Mouse (Mus musculus) stomach, embryonic 16.5 days (tissue): ENCODE data around the gene Podn. TPM values are rescaled to one million over a fixed set of nuclear protein-coding genes. Genes with fewer than 3 reads are reported as not detected.

ENCODE experiments used
- ATAC-seq: fragments of 200-750 bp; cut with Nextera tagmentation; 2 replicates; pipeline ENCODE4 v1.8.0; 2017; ENCODE audit warnings: moderate number of reproducible peaks, moderate TSS enrichment; ENCODE audit not compliant: insufficient read depth, low FRiP score
- H3K27ac ChIP-seq: fragments of 300-500 bp; sonication (generic); 2 replicates; pipeline ENCODE4 v1.5.1; 2014; ENCODE audit warnings: low read length
- H3K27me3 ChIP-seq: fragments of 300-500 bp; sonication (generic); 2 replicates; pipeline ENCODE4 v1.6.1; 2014; ENCODE audit warnings: low read length, control low read depth, mixed read lengths; ENCODE audit not compliant: control insufficient read depth, insufficient read depth
- H3K36me3 ChIP-seq: fragments of 300-500 bp; sonication (generic); 2 replicates; pipeline ENCODE4 v1.6.1; 2014; ENCODE audit warnings: low read length; ENCODE audit not compliant: control insufficient read depth, insufficient read depth
- H3K4me1 ChIP-seq: fragments of 300-500 bp; sonication (generic); 2 replicates; pipeline ENCODE4 v1.6.1; 2014; ENCODE audit warnings: low read length, control low read depth, mixed read lengths; ENCODE audit not compliant: control insufficient read depth, insufficient read depth
- H3K4me2 ChIP-seq: fragments of 300-500 bp; sonication (generic); 2 replicates; pipeline ENCODE4 v1.6.1; 2014; ENCODE audit warnings: low read depth, low read length, mixed read lengths
- H3K4me3 ChIP-seq: fragments of 300-500 bp; sonication (generic); replicated peaks from 2 replicates; pipeline ENCODE4 v1.5.1; 2014; ENCODE audit warnings: mild to moderate bottlenecking, low read length
- H3K9ac ChIP-seq: fragments of 300-500 bp; sonication (generic); 2 replicates; pipeline ENCODE4 v1.6.1; 2014; ENCODE audit warnings: low read length
- H3K9me3 ChIP-seq: fragments of 300-500 bp; sonication (generic); replicated peaks from 2 replicates; pipeline ENCODE4 v1.6.1; 2016; ENCODE audit warnings: low read length, control low read depth; ENCODE audit not compliant: control insufficient read depth
- WGBS: fragments of 180-500 bp; shearing (Covaris S2); extraction: QIAGEN DNeasy Blood & Tissue Kit; methylation state at CpG from one replicate; pipeline ENCODE4 v1.1.7; 2014; 5-methylcytosine and 5-hydroxymethylcytosine counted together
- microRNA-seq: library from miRNA; unstranded; fragments of <30 nt; microRNA quantifications from one replicate; pipeline ENCODE4, GENCODE M21; 2016
- polyA plus RNA-seq: library from polyadenylated mRNA; unstranded; fragments of >200 nt; fragmentation: Nextera tagmentation; extraction: Ambion mirVana; gene quantifications from 2 replicates; pipeline ENCODE4 v1.2.1, GENCODE M21; 2015

Podn gene
- polyA plus RNA-seq, 1 experiment from 2014 or later: 1.2 TPM

DNA sequence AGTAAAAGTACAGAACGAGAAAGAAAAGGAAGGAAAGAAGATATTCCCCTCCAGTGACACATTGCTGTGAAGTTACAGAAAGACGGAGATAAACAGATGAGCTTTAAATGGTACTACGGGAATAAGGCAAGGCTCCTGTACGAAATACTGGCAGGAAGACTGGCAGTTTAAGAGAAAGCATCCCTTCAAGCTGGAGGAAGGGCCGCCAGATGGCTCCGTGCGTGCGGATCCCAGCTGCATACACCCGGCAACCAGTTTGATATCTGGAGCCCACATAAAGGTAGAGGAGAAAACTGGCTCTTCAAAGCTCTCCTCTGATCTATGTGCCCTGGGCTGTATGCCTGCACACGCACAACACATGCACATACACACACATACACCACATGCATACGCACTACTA lies 121.7 kb downstream of the Podn start:
- ATAC-seq: no peak
- 69% methylated on average over 11 of the region's 11 CpGs for WGBS
- no peaks in the 10 kb centered on the region for H3K36me3 ChIP-seq

DNA sequence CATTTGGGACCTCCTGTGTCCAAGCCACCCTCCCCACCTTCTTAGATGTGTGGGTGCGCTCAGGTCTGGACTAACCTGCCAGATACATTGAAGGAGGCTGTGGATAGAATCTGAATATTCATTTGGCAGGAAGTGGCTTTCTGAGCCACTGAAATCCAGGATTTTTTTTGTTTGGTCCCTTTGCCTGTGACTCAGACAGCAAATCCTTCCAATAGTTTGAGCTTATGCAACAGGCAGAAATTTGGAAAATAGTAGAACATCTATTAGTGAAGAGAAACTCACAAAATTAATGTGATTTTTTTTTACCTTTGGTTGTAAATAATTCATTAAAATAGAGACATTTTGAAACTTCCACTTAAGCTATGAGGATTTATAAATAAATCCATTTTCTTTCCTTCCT lies 125.1 kb downstream of the Podn start:
- 89% methylated on average over 1 of the region's 1 CpGs for WGBS
- no peak for ATAC-seq

More for the DNA sequence above, 121.7 kb downstream of the Podn start:
- Histone ChIP-seq H3K4me2 (no peak overlapping the region), H3K4me3 (no peak overlapping the region), H3K27me3 (no peaks in the 10 kb centered on the region), H3K9ac (no peak overlapping the region), H3K4me1 (no peaks in the 10 kb centered on the region), H3K27ac (no peak overlapping the region), H3K9me3 (no peaks in the 10 kb centered on the region)

DNA sequence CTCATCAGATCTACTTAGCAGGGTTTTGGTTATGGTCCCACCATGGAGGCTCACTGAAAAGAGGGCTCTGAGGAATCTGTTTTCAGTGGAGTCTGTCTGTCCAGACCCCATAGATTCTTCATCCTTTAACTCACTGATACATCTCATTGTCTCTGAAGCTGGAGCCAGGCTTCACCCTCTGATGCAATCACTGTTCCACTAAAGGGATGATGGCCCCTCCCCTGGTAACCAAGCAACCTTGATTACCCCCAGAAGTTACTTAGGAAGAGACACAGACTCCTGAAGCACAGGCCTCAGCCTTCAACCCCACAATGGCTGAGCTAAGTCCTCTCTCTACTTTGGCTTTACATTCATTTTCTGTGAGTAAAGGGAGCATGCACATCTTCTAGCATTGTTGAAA lies 126.5 kb downstream of the Podn start:
- H3K4me2 ChIP-seq: no peak overlapping the region
- no peak for ATAC-seq
- no peaks in the 10 kb centered on the region for H3K9me3 ChIP-seq
- no peak overlapping the region for H3K4me3 ChIP-seq
- no peaks in the 10 kb centered on the region for H3K27me3 ChIP-seq
- H3K9ac ChIP-seq: no peak overlapping the region
- H3K4me1 ChIP-seq: no peaks in the 10 kb centered on the region
- no peak overlapping the region for H3K27ac ChIP-seq
- no peaks in the 10 kb centered on the region for H3K36me3 ChIP-seq

More for the DNA sequence above, 125.1 kb downstream of the Podn start:
- H3K27ac ChIP-seq: no peak overlapping the region
- H3K27me3 ChIP-seq: no peaks in the 10 kb centered on the region
- no peak overlapping the region for H3K4me2 ChIP-seq
- no peaks in the 10 kb centered on the region for H3K36me3 ChIP-seq
- H3K9me3 ChIP-seq: no peaks in the 10 kb centered on the region
- H3K4me3 ChIP-seq: no peak overlapping the region
- no peaks in the 10 kb centered on the region for H3K4me1 ChIP-seq
- H3K9ac ChIP-seq: no peak overlapping the region

DNA sequence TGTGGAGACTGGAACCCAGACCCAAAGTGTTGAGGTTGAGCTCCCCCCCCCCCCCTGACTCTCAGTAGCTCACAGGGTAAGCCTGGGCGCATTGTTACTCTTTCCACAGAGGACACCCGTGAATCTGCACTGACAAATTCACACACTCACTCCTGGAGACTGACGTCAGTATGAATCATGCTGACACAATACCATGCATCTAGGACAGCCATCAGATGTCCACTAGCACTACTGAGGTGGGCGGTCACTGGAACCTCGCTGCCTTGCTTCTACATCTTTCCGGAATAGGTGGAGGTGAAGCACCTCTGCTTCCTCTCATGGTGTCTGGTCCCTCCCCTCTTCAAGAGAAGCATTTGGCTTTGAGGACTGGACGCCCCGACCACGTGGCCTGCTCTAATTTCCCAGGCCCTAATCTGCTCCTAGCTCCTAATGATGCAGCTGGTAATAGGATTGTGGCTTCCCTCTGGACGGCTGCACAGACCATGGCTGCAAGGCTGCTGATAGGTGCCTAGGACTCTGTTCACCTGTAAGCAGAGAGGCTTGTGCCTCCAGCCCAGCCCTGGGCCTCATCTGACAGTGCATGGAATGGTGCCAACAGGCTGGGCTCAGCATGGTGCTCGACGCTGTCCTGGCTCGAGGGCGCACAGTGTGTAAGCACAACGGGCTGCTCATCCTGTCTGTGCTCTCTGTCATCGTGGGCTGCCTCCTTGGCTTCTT lies 128.1 kb downstream of the Podn start, which contains the start of gene Slc1a7:
Slc1a7 (plus strand) TSS at position 367 of the 717 bp plus-strand sequence.
- no peaks in the 10 kb centered on the region for H3K4me1 ChIP-seq
- H3K4me2 ChIP-seq: no peak within 1 kb of the TSS
- H3K36me3 ChIP-seq: no peaks in the 10 kb centered on the region
- no peak within 1 kb of the TSS for H3K27ac ChIP-seq
- no peak within 1 kb of the TSS for H3K9ac ChIP-seq
- H3K4me3 ChIP-seq: no peak within 1 kb of the TSS
- 79% methylated on average over 16 of the region's 16 CpGs for WGBS
- no peaks in the 10 kb centered on the region for H3K9me3 ChIP-seq
- H3K27me3 ChIP-seq: no peaks in the 10 kb centered on the region
- no peak for ATAC-seq

DNA sequence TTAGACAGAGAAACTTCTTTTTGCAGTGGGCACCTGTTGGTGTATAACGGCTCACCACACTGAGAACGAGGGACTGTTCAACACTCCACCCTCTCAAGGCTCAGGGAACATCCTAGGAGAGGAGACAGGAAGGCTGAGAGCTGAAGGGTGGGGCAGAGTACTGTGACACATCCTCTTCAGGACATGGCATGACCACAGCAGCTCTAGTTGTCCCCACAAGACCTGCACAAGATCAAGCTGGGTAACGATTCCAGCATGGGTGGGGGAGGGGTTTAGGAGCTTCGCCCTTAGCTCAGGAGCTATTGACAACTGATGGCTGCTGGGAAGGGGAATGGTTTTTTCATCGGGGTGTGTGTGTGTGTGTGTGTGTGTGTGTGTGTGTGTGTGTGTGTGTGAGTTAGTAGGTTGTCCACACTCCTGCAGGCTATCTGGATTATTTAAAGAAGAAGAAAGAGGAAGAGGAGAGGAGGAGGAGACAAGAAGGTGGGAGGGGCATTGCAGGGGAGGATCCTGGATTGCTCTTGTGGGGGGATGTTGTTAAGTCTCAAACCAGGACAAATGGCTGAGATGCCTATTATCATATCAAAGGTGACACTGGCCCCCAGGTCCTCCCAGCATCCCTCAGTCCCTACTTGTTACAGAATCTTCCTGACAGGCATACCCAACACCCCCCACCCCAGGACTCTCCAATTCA lies 129.7 kb downstream of the Podn start:
- Histone ChIP-seq H3K36me3 (no peaks in the 10 kb centered on the region), H3K9ac (no peak overlapping the region), H3K27me3 (no peaks in the 10 kb centered on the region), H3K4me1 (no peaks in the 10 kb centered on the region), H3K4me2 (no peak overlapping the region), H3K4me3 (no peak overlapping the region), H3K9me3 (no peaks in the 10 kb centered on the region), H3K27ac (no peak overlapping the region)
- ATAC-seq: no peak
- WGBS: 54% methylated on average over 5 of the region's 5 CpGs

Small RNA genes within 50 kb of the gene (microRNA-seq; reads per million reads assigned to microRNA genes)
- not detected for gene Mir6397

Other genes starting within 250 kb of the Podn start
- 133 and 154 TPM in 2 replicates for gene Magoh, start 216.7 kb downstream of the Podn start, polyA plus RNA-seq
- gene 0610037L13Rik, start 206.6 kb downstream of the Podn start, polyA plus RNA-seq: 94.2 and 119 TPM in 2 replicates
- 54.6 and 64.2 TPM in 2 replicates for gene Cpt2, start 172.8 kb downstream of the Podn start, polyA plus RNA-seq
- 0.17 and 0.31 TPM in 2 replicates for gene Slc1a7, start 128.1 kb downstream of the Podn start, polyA plus RNA-seq
- 247 and 257 TPM in 2 replicates for gene Scp2, start 48.6 kb upstream of the Podn start, polyA plus RNA-seq
- 35.3 and 36.7 TPM in 2 replicates for gene Echdc2, start 69.0 kb upstream of the Podn start, polyA plus RNA-seq
- 0.29 and 0.35 TPM in 2 replicates for gene Zyg11a, start 121.6 kb upstream of the Podn start, polyA plus RNA-seq
- 10.3 and 10.5 TPM in 2 replicates for gene Zyg11b, start 204.7 kb upstream of the Podn start, polyA plus RNA-seq
- 45.6 and 55.2 TPM in 2 replicates for gene Coa7, start 231.7 kb upstream of the Podn start, polyA plus RNA-seq